Mouse (Mus musculus) spleen, adult 2 months (tissue): ENCODE data around the gene Acaca.

Source experiments
- CTCF ChIP-seq: fragments of 200-500 bp; IDR thresholded peaks from 2 replicates; pipeline ENCODE4 v1.5.1; 2011; ENCODE audit warnings: mild to moderate bottlenecking, inconsistent platforms; ENCODE audit not compliant: insufficient read depth, insufficient read length, insufficient replicate concordance; ENCODE audit errors: extremely low read depth
- POLR2A ChIP-seq: fragments of 200-500 bp; IDR thresholded peaks from 2 replicates; pipeline ENCODE4 v1.6.1; 2011; ENCODE audit warnings: low read depth, low read length, inconsistent platforms

DNA sequence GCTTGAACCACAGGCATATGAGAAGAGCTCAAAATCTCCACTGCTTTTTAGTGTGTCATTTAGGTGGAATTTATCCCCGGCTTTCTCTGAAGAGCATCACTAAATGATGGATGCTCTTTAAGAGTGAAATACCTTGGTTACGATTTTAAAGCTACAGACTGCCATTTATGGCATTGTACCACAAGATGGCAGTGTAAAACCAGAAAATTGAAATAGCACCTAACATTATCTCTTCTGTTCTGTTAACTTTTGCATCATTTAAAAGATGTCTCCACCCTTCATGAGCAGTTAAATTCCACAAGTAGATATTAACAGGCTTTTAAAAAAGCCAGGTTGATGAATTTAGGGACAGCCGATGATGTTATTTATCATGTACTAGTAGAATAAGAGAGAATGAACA, 135.0 kb downstream of the Acaca start:
- TF ChIP-seq CTCF: no peak
- TF ChIP-seq POLR2A: no peak
